Mouse (Mus musculus) retina, postnatal 1 day (tissue): ENCODE data around the gene BC024978.
A peak's percentile ranks its signal among the peaks of the same experiment; 100 is the strongest.

Source experiments
- DNase-seq: peaks from one replicate; pipeline ENCODE4 v3.0.0-alpha.2; 2012

Gene BC024978

DNA sequence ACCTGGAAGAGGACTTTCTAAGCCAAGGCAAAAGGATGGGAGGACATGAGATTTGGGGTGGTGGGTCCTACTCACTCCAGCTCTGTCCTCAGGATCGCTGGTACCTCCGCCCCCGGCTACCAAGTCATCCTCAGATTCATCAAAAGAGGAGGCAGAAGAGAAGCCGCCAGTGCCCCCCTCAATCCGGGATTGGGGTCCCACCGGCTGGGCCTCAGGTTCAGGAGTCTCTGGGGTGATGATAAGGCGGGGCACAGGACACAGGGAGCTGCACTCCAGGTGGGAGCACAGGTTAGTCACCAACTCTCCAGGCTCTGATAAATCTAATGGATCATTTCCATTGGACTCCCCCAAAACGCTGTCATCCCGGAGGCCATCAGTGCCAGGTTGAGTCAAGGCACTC lies 31.7 kb downstream of the BC024978 start:
- no peak for DNase-seq

- DNase-seq: no peak
Measured at GRCm38 (mm10) chr7:27227676-27228075, 32.1 kb downstream of the BC024978 start.

- DNase-seq: peak; percentile 97
Measured at GRCm38 (mm10) chr7:27228281-27228821, 32.8 kb downstream of the BC024978 start, which contains the start of gene Itpkc. Itpkc (minus strand) TSS chr7:27228661.

DNA sequence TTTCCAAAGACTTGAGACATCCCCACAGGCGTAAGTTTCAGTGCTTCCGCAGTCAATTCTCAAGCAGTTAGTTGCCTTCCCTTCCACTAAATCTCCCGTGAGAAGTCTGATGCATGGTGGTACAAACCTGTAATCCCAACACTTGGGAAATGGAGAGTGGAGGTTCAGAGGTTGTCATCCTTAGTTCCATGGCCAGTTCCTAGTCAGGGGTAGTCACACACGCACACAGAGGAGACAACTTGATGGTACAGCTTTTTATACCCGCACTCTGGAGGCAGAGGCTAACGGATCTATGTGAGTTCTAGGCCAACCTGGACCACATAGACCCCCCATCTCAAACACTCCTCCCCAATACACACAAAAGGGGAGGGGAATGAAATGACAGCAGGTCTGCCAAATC lies 33.3 kb downstream of the BC024978 start:
- no peak for DNase-seq

- no peak for DNase-seq
Measured at GRCm38 (mm10) chr7:27230781-27231180, 35.2 kb downstream of the BC024978 start.

- peak; percentile 16 for DNase-seq
Measured at GRCm38 (mm10) chr7:27231693-27232331, 36.2 kb downstream of the BC024978 start.

GRCm38 (mm10) chr7:27232781-27233281 lies 37.2 kb downstream of the BC024978 start, which contains the start of gene Coq8b:
Coq8b (plus strand) TSS chr7:27233023.
- peak; percentile 98 for DNase-seq

GRCm38 (mm10) chr7:27233300-27233699 lies 37.7 kb downstream of the BC024978 start:
- DNase-seq: no peak

DNA sequence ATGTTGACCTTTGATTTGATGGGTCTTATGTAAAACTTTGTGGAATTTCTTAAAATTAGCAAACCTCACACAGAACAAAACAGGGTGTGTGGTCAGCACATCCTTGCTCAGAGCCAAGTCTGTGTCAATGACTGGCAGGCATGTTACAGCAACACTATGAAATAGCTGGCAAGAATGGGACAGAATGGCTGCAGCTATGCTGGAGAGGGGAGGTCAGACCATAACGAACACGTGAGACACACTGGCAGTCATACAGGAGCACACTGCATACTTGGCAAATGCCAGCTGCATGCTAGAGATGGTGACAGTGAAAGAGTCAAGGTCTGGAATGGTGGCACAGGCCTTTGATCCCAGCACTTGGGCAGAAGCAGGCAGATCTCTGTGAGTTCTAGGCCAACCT lies 40.1 kb downstream of the BC024978 start:
- no peak for DNase-seq

GRCm38 (mm10) chr7:27237527-27237926 lies 41.9 kb downstream of the BC024978 start:
- DNase-seq: no peak

DNA sequence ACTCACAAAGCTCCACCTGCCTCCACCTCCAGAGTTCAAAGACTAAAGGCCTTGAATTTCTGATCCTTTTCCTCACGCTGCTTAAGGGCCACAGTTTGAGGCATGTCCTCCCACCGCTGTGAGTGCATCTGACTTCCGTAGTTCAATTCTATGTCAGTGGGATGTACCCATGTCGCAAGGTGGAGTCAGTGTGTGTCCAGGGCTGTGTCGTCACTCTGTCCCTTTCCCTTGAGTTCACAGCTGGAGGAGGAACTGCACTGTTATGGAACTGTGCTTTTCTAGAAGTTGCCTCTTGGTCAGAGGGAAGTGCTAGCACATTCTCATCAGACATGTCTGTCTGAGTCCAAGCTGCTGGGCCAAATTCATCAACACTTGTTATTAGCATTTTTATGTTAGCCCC lies 43.0 kb downstream of the BC024978 start:
- DNase-seq: no peak

DNA sequence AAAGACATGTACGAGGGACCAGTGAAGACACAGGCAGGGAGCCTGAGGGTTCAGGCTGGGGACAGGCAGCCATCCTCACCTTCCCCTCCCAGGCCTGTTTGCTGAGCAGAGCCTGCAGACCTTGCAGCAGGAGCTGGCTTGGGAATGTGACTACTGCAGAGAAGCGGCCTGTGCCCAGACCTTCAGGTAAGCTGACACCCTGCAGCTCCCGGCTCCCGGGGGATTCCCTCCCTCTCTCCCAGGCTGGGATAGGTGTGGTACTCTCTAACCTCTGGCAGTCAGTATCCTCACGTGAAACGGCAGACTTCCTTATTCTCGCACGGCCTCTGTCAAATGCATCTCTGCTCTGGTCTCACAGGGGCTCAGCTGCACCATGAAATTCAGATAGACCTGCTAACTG lies 47.6 kb downstream of the BC024978 start:
- no peak for DNase-seq

GRCm38 (mm10) chr7:27244088-27244487 lies 48.5 kb downstream of the BC024978 start:
- DNase-seq: peak; percentile 44

DNA sequence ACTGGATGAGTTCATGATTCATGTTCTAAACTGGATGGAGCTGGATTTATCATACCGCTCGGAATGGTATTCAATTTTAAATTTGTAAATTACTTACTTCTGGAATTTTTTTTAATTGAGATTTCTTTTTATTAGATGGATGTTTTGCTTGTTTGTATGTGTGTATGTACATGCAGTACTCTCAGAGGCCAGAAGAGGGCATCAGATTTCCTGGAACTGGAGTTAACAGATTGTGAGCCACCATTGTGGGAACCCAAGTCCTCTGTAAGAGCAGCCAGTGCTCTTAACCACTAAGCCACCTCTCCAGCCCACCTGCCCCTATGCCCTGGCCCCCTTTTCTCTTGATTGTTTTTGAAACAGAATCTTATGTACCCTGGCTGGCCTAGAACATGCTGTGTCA lies 53.6 kb downstream of the BC024978 start:
- peak; percentile 68 for DNase-seq

DNA sequence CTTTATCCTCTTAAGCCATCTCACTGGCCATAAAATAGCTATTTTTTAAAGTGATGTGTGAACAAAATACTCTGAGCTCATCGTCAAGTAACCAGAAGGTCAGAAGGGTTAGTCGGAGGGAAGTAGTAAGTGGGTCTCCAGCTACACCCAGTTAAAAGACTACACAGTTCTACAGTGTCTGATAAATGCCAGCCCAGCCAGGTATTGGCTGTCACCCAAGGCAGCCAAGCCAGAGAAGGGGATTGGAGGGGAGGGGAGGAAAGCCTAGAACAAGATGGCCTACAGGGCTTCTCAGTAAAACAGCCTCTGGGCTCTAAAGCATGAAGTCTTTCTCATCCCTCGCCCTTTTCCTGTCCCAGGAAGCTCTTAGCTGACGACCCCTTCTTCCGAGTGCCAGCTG lies 54.3 kb downstream of the BC024978 start:
- DNase-seq: no peak

GRCm38 (mm10) chr7:27251946-27252345 lies 56.4 kb downstream of the BC024978 start:
- no peak for DNase-seq

GRCm38 (mm10) chr7:27255721-27256120 lies 60.1 kb downstream of the BC024978 start:
- DNase-seq: peak; percentile 36

- DNase-seq: peak; percentile 88
Measured at GRCm38 (mm10) chr7:27257046-27257851, 61.7 kb downstream of the BC024978 start.

DNA sequence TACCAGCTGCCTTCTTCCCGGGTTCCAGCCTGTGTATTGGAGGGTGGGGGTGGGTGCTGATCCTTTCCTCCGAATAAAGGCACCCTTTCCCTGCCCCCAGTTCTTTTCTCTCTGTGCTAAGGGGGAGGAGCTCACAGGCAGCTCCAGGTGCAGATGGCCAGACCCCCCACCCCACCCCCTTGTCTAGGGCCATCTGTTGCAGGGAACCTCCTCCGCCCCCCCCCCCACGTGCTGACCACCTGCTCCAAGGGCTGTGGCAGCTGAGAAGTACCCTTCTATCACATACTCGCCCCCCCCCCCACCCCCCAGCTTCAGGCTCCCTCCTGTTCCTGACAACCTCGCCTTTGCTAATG lies 62.2 kb downstream of the BC024978 start:
- peak; percentile 87 for DNase-seq

DNA sequence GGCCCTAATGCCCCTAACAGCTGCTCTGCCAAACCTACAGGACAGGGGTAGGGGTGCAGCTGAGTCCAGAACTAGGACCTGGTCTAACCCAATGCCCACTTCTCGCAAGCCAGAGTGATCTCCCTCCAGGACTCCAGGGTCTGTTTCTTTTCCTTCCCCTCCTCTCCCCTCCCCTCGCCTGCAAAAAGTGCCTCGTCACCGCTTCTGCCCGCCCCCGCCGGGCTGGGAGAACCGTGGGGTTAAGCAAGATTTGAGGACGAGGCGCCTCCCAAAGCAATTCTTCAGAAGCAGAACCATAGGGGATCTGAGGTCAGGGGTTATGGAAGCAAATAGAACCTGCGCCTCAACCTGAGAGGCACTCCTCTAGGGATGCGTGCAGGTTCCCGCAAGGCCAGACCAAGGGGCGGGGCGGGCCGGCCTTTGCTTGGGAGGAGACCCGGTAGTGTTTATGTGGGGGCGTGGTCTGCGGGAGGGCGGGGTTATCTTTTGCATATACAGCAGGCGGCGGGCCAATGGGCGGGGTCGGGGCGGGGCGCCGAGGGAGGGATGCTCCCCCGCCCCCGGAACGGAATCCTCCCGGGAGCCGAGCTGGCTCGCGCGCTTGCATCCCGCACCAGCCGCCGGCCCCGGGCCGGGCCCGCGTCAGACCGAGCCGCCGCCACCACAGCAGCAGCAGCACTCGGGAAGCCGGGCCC lies 62.8 kb downstream of the BC024978 start, which contains the start of gene Numbl:
Gene Numbl, plus strand, starts transcription at position 229 of the 695 bp plus-strand sequence.
- peak; percentile 97 for DNase-seq

DNA sequence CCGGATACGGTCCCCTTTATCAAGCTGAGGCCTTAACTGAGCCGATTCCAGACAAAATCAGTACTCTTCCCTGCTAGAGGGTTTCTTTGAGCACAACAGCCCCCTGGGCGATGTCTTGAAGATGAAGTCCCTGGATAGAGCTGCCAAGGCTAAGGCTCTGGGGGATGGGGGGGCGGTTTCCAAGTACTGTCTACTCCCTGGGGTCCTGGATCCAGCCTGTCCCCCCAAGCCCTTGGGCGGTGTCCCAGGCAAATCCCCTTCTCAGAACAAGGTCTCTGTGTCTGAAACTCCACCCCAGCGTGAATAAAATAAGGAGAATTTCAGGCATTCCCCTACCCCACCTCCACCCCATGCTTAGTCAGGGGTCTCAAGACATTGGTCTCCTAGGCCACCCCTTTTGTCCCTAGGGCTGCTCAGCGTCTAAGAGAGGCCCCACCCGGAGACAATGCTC lies 63.7 kb downstream of the BC024978 start:
- peak; percentile 53 for DNase-seq

- no peak for DNase-seq
Measured at GRCm38 (mm10) chr7:27259771-27260170, 64.2 kb downstream of the BC024978 start.
